Mouse (Mus musculus): ENCODE measurements around the gene Pcx. TPM values are rescaled to one million over a fixed set of nuclear protein-coding genes. Genes with fewer than 3 reads are reported as not detected.

The Pcx gene
- 328 and 343 TPM in 2 replicates for polyA plus RNA-seq (2012; ENCODE audit: insufficient read depth, insufficient read length, missing spikeins)

- Histone ChIP-seq H3K4me3 (ENCODE audit: insufficient read depth, low read depth, low read length) (peak within 1 kb of the TSS; percentile 79), H3K27ac (replicated peaks; ENCODE audit: low read depth, low read length) (peak within 1 kb of the TSS; percentile 83), H3K4me1 (ENCODE audit: control insufficient read depth, insufficient read depth, insufficient read length, low read length) (peaks cover 4% of the 10 kb centered on the region)
Measured at GRCm38 (mm10) chr19:4509986-4510963, at the start of gene Pcx. Pcx (plus strand) TSS chr19:4510472.

- Histone ChIP-seq H3K4me3 (ENCODE audit: insufficient read depth, low read depth, low read length) (no peak overlapping the region), H3K4me1 (ENCODE audit: control insufficient read depth, insufficient read depth, insufficient read length, low read length) (no peaks in the 10 kb centered on the region), H3K27ac (replicated peaks; ENCODE audit: low read depth, low read length) (0 out of 2 replicates have a peak overlapping the region, but pooled peaks have one; percentile 24)
Measured at GRCm38 (mm10) chr19:4461981-4462380, 48.3 kb upstream of the Pcx start.

GRCm38 (mm10) chr19:4464666-4465065 is 45.6 kb upstream of the Pcx start:
- Histone ChIP-seq H3K27ac (replicated peaks; ENCODE audit: low read depth, low read length) (no peak overlapping the region), H3K4me3 (ENCODE audit: insufficient read depth, low read depth, low read length) (no peak overlapping the region), H3K4me1 (ENCODE audit: control insufficient read depth, insufficient read depth, insufficient read length, low read length) (no peaks in the 10 kb centered on the region)

GRCm38 (mm10) chr19:4468363-4468762 is 41.9 kb upstream of the Pcx start:
- Histone ChIP-seq H3K27ac (replicated peaks; ENCODE audit: low read depth, low read length) (no peak overlapping the region), H3K4me1 (ENCODE audit: control insufficient read depth, insufficient read depth, insufficient read length, low read length) (no peaks in the 10 kb centered on the region), H3K4me3 (ENCODE audit: insufficient read depth, low read depth, low read length) (no peak overlapping the region)

GRCm38 (mm10) chr19:4473549-4473948 is 36.7 kb upstream of the Pcx start:
- Histone ChIP-seq H3K4me1 (ENCODE audit: control insufficient read depth, insufficient read depth, insufficient read length, low read length) (peaks cover 4% of the 10 kb centered on the region; the same call in 1 of the 2 replicates), H3K27ac (replicated peaks; ENCODE audit: low read depth, low read length) (no peak overlapping the region), H3K4me3 (ENCODE audit: insufficient read depth, low read depth, low read length) (no peak overlapping the region)

- Histone ChIP-seq H3K27ac (replicated peaks; ENCODE audit: low read depth, low read length) (no peak overlapping the region), H3K4me3 (ENCODE audit: insufficient read depth, low read depth, low read length) (no peak overlapping the region), H3K4me1 (ENCODE audit: control insufficient read depth, insufficient read depth, insufficient read length, low read length) (peaks cover 4% of the 10 kb centered on the region; the same call in 1 of the 2 replicates)
Measured at GRCm38 (mm10) chr19:4474739-4475138, 35.5 kb upstream of the Pcx start.

- Histone ChIP-seq H3K27ac (replicated peaks; ENCODE audit: low read depth, low read length) (no peak overlapping the region), H3K4me3 (ENCODE audit: insufficient read depth, low read depth, low read length) (no peak overlapping the region)
Measured at GRCm38 (mm10) chr19:4475224-4475925, 34.9 kb upstream of the Pcx start.

GRCm38 (mm10) chr19:4476601-4477257 is 33.5 kb upstream of the Pcx start:
- Histone ChIP-seq H3K4me1 (ENCODE audit: control insufficient read depth, insufficient read depth, insufficient read length, low read length) (peaks cover 4% of the 10 kb centered on the region; the same call in 1 of the 2 replicates), H3K4me3 (ENCODE audit: insufficient read depth, low read depth, low read length) (peak overlapping the region; percentile 58), H3K27ac (replicated peaks; ENCODE audit: low read depth, low read length) (no peak overlapping the region)

More at GRCm38 (mm10) chr19:4475224-4475925, 34.9 kb upstream of the Pcx start:
- H3K4me1 ChIP-seq (ENCODE audit: control insufficient read depth, insufficient read depth, insufficient read length, low read length) = peaks cover 4% of the 10 kb centered on the region; the same call in 1 of the 2 replicates

- H3K27ac ChIP-seq (replicated peaks; ENCODE audit: low read depth, low read length) = no peak within 1 kb of the TSS
- peak within 1 kb of the TSS; percentile 58 for H3K4me3 ChIP-seq (ENCODE audit: insufficient read depth, low read depth, low read length)
- H3K4me1 ChIP-seq (ENCODE audit: control insufficient read depth, insufficient read depth, insufficient read length, low read length) = peaks cover 4% of the 10 kb centered on the region; the same call in 1 of the 2 replicates
Measured at GRCm38 (mm10) chr19:4477345-4478189, 32.7 kb upstream of the Pcx start, which contains the start of gene Syt12. Syt12 (minus strand) TSS chr19:4477447.

GRCm38 (mm10) chr19:4478190-4478516 is 32.1 kb upstream of the Pcx start:
- Histone ChIP-seq H3K4me3 (ENCODE audit: insufficient read depth, low read depth, low read length) (no peak overlapping the region), H3K27ac (replicated peaks; ENCODE audit: low read depth, low read length) (no peak overlapping the region), H3K4me1 (ENCODE audit: control insufficient read depth, insufficient read depth, insufficient read length, low read length) (peaks cover 6% of the 10 kb centered on the region; the same call in 1 of the 2 replicates)

GRCm38 (mm10) chr19:4480041-4480440 is 30.2 kb upstream of the Pcx start:
- H3K27ac ChIP-seq (replicated peaks; ENCODE audit: low read depth, low read length) = no peak overlapping the region
- H3K4me1 ChIP-seq (ENCODE audit: control insufficient read depth, insufficient read depth, insufficient read length, low read length) = peaks cover 6% of the 10 kb centered on the region; the same call in 1 of the 2 replicates
- no peak overlapping the region for H3K4me3 ChIP-seq (ENCODE audit: insufficient read depth, low read depth, low read length)

GRCm38 (mm10) chr19:4481326-4481725 is 28.9 kb upstream of the Pcx start:
- Histone ChIP-seq H3K4me1 (ENCODE audit: control insufficient read depth, insufficient read depth, insufficient read length, low read length) (peaks cover 6% of the 10 kb centered on the region; the same call in 1 of the 2 replicates), H3K27ac (replicated peaks; ENCODE audit: low read depth, low read length) (no peak overlapping the region), H3K4me3 (ENCODE audit: insufficient read depth, low read depth, low read length) (no peak overlapping the region)

- Histone ChIP-seq H3K4me1 (ENCODE audit: control insufficient read depth, insufficient read depth, insufficient read length, low read length) (peaks cover 6% of the 10 kb centered on the region; the same call in 1 of the 2 replicates), H3K27ac (replicated peaks; ENCODE audit: low read depth, low read length) (peak overlapping the region; percentile 56), H3K4me3 (ENCODE audit: insufficient read depth, low read depth, low read length) (no peak overlapping the region)
Measured at GRCm38 (mm10) chr19:4482111-4482859, 28.0 kb upstream of the Pcx start.

Data from brown adipose tissue, adult 24 weeks (tissue).